8 mouse cellular contexts compared by ENCODE assay signal in genomic region chr7:24653681-24654080, GRCm38 (mm10). TPM values are rescaled to one million over a fixed set of nuclear protein-coding genes. Genes with fewer than 3 reads are reported as not detected.
DNase-seq lines count a peak whose midpoint lies in the region; ATAC-seq and TF ChIP-seq lines count a peak whose summit lies in the region.

No protein-coding gene starts in this region.

- no peak overlapping the region for H3K9ac ChIP-seq in kidney, embryonic 14.5 days (ENCODE audit: low read depth, low read length)
- H3K9ac ChIP-seq in MEL (ENCODE audit: control insufficient read depth, low read depth, low read length, poor library complexity, severe bottlenecking) = no peak overlapping the region
- H3K9ac ChIP-seq in limb, embryonic 14.5 days (ENCODE audit: low read depth, low read length, severe bottlenecking) = no peak overlapping the region

- H3K4me2 ChIP-seq in kidney, embryonic 14.5 days (replicated peaks; ENCODE audit: low read depth, low read length) = no peak overlapping the region
- no peak overlapping the region for H3K4me2 ChIP-seq in limb, embryonic 14.5 days (replicated peaks; ENCODE audit: low read depth, low read length, severe bottlenecking)

- H3K36me3 ChIP-seq in kidney, embryonic 14.5 days (ENCODE audit: control insufficient read depth, insufficient read depth, low read length) = no peaks in the 10 kb centered on the region
- H3K36me3 ChIP-seq in MEL (ENCODE audit: control insufficient read depth in 1 of 2, insufficient read depth in 2 of 2, low read length in 2 of 2) = no peaks in the 10 kb centered on the region
- no peaks in the 10 kb centered on the region for H3K36me3 ChIP-seq in limb, embryonic 14.5 days (ENCODE audit: control insufficient read depth, insufficient read depth, low read length)

- H3K4me1 ChIP-seq in kidney, embryonic 14.5 days (ENCODE audit: control insufficient read depth, insufficient read depth, low read length) = no peaks in the 10 kb centered on the region
- no peaks in the 10 kb centered on the region for H3K4me1 ChIP-seq in MEL (ENCODE audit: control insufficient read depth in 1 of 2, insufficient read depth in 2 of 2, low read length in 2 of 2)
- H3K4me1 ChIP-seq in limb, embryonic 14.5 days (ENCODE audit: control insufficient read depth, insufficient read depth, low read length) = no peaks in the 10 kb centered on the region
- no peaks in the 10 kb centered on the region for H3K4me1 ChIP-seq in olfactory bulb, adult 2 months (ENCODE audit: control insufficient read depth, insufficient read depth, low read length)

- TF ChIP-seq CTCF in MEL (IDR thresholded peaks at IDR 0.05 in 2 of 3, conservative IDR thresholded peaks at IDR 0.05 in 1 of 3; ENCODE audit: control insufficient read depth in 1 of 3, insufficient read depth in 1 of 3, low read depth in 2 of 3, low read length in 3 of 3, poor library complexity in 1 of 3, severe bottlenecking in 1 of 3) = peak; percentile 95 to 97 (median 97)
- TF ChIP-seq CTCF in olfactory bulb, adult 2 months (IDR thresholded peaks at IDR 0.05; ENCODE audit: insufficient read depth, low read depth, low read length) = peak; percentile 70; the same call in 1 of the 2 replicates

- no peak for ATAC-seq in kidney, embryonic 14.5 days (ENCODE audit: low FRiP score, low TSS enrichment)
- no peak for ATAC-seq in limb, embryonic 14.5 days (ENCODE audit: low FRiP score, low read depth)

- H3K27me3 ChIP-seq in kidney, embryonic 14.5 days (ENCODE audit: control insufficient read depth, insufficient read depth, low read length) = no peaks in the 10 kb centered on the region
- H3K27me3 ChIP-seq in MEL (ENCODE audit: control insufficient read depth in 1 of 2, insufficient read depth in 2 of 2, low read length in 2 of 2) = peaks cover 0 to under 1% of the 10 kb centered on the region in 2 experiments; a peak in 2 of 4 replicates
- no peaks in the 10 kb centered on the region for H3K27me3 ChIP-seq in limb, embryonic 14.5 days (ENCODE audit: control insufficient read depth, insufficient read depth, low read length)

- no peak overlapping the region for H3K4me3 ChIP-seq in kidney, embryonic 14.5 days (ENCODE audit: low read length)
- no peak overlapping the region for H3K4me3 ChIP-seq in MEL (ENCODE audit: control insufficient read depth in 1 of 2, insufficient read depth in 1 of 2, low read depth in 2 of 2, low read length in 2 of 2)
- no peak overlapping the region for H3K4me3 ChIP-seq in limb, embryonic 14.5 days (replicated peaks; ENCODE audit: low read length)
- H3K4me3 ChIP-seq in olfactory bulb, adult 2 months (ENCODE audit: insufficient read depth, low read depth, low read length) = no peak overlapping the region

- no peak for TF ChIP-seq EP300 in MEL (IDR thresholded peaks at IDR 0.05; ENCODE audit: low read depth in 1 of 2, low read length in 2 of 2)

- no peak for TF ChIP-seq POLR2A in MEL (IDR thresholded peaks at IDR 0.05; ENCODE audit: control insufficient read depth in 1 of 2, insufficient read depth in 1 of 2, low read depth in 1 of 2, low read length in 2 of 2, poor library complexity in 1 of 2)
- TF ChIP-seq POLR2A in limb, embryonic 14.5 days (IDR thresholded peaks at IDR 0.05; ENCODE audit: borderline replicate concordance, extremely low read depth, insufficient read depth, insufficient read length) = no peak
- no peak for TF ChIP-seq POLR2A in olfactory bulb, adult 2 months (IDR thresholded peaks at IDR 0.05; ENCODE audit: insufficient read depth, low read depth, low read length)

- H3K27ac ChIP-seq in kidney, embryonic 14.5 days (ENCODE audit: low read depth, low read length) = no peak overlapping the region
- H3K27ac ChIP-seq in MEL (ENCODE audit: control insufficient read depth, low read depth, low read length) = no peak overlapping the region
- no peak overlapping the region for H3K27ac ChIP-seq in limb, embryonic 14.5 days (replicated peaks; ENCODE audit: low read depth, low read length)
- H3K27ac ChIP-seq in olfactory bulb, adult 2 months (ENCODE audit: insufficient read depth, low read depth, low read length) = no peak overlapping the region

- no peaks in the 10 kb centered on the region for H3K79me2 ChIP-seq in MEL (ENCODE audit: control insufficient read depth, insufficient read depth, low read length, poor library complexity)

- no peaks in the 10 kb centered on the region for H3K9me3 ChIP-seq in kidney, embryonic 14.5 days (ENCODE audit: control insufficient read depth, low read length)
- H3K9me3 ChIP-seq in MEL (replicated peaks; ENCODE audit: insufficient read depth, low read length) = no peaks in the 10 kb centered on the region
- H3K9me3 ChIP-seq in limb, embryonic 14.5 days (ENCODE audit: control insufficient read depth, low read length) = no peaks in the 10 kb centered on the region

- intact Hi-C loops in heart, postnatal 36 days (cut with DNase I) = loop anchor here (1.0 kb wide), 1 partner anchor 52 kb away; no protein-coding TSS in a partner anchor

- peak; percentile 75 for TF ChIP-seq RAD21 in MEL (IDR thresholded peaks at IDR 0.05; ENCODE audit: low read depth, low read length)

- peak; percentile 74 for DNase-seq in kidney, adult 18-20 months
- DNase-seq in MEL (ENCODE audit: low read depth, low spot score) = peak; percentile 77
- peak; percentile 14 for DNase-seq in cerebellum, adult 9-11 months
- peak; percentile 60 to 71 for DNase-seq in heart, postnatal 36 days
- DNase-seq in limb, embryonic 14.5 days (ENCODE audit: low spot score) = peak; percentile 24
- DNase-seq in thymus, postnatal 25 days = peak; percentile 72

- 31% methylated on average over 7 of the region's 7 CpGs for WGBS in kidney, embryonic 14.5 days
- 26% methylated on average over 7 of the region's 7 CpGs for WGBS in limb, embryonic 14.5 days
- 25% methylated on average over 7 of the region's 7 CpGs for WGBS in olfactory bulb, adult 2 months

TF ChIP-seq in MEL, 35 proteins besides CTCF, POLR2A, EP300 and RAD21:
- TF ChIP-seq GATA1 (IDR thresholded peaks at IDR 0.05; ENCODE audit: low read depth, low read length) = no peak
- no peak for TF ChIP-seq USF2 (IDR thresholded peaks at IDR 0.05; ENCODE audit: borderline replicate concordance in 1 of 2, insufficient read depth in 1 of 2, low read depth in 1 of 2, low read length in 2 of 2)
- TF ChIP-seq ZC3H11A (IDR thresholded peaks at IDR 0.05; ENCODE audit: low read depth, low read length) = 0 out of 2 replicates have a peak, but pooled peaks have one; percentile 35
- TF ChIP-seq KAT2A (conservative IDR thresholded peaks at IDR 0.05; ENCODE audit: low read depth, low read length) = no peak
- peak; percentile 78 for TF ChIP-seq SMC3 (IDR thresholded peaks at IDR 0.05; ENCODE audit: low read depth, low read length)
- no peak for TF ChIP-seq MAX (IDR thresholded peaks at IDR 0.05; ENCODE audit: low read length)

RNA-seq across cellular contexts. Expression of gene Lypd3, which starts 17.3 kb away (rescaled TPM):
- polyA plus RNA-seq in kidney, embryonic 14.5 days (2014; fragmentation: Nextera tagmentation; extraction: Ambion mirVana) = 0.27 and 0.76 TPM in 2 replicates
- not detected in 2 replicates for total RNA-seq in MEL (2012; rRNA removed)
- polyA plus RNA-seq in MEL (2012; ENCODE audit: insufficient read depth in 1 of 2, insufficient read length in 2 of 2, low read depth in 1 of 2, low replicate concordance in 2 of 2, missing spikeins in 1 of 2) = not detected
- not detected for total RNA-seq in heart, postnatal 36 days (2021)
- polyA plus RNA-seq in limb, embryonic 14.5 days (2012; rRNA removed) = 24.8 and 30.4 TPM in 2 replicates
- 38.8 and 50.7 TPM in 2 replicates for polyA plus RNA-seq in limb, embryonic 14.5 days (2014; fragmentation: Nextera tagmentation; extraction: Ambion mirVana)
- not detected in 2 replicates for polyA plus RNA-seq in olfactory bulb, adult 2 months (2012; ENCODE audit: insufficient read depth, insufficient read length, low replicate concordance, missing spikeins)

RNA-seq across cellular contexts. Expression of gene Tex101, which starts 22.8 kb away (rescaled TPM):
- not detected in 2 replicates for polyA plus RNA-seq in kidney, embryonic 14.5 days (2014; fragmentation: Nextera tagmentation; extraction: Ambion mirVana)
- 0.15 TPM in 1 of 2 replicates, not detected in the other for total RNA-seq in MEL (2012; rRNA removed)
- under 1 TPM in 1 of 2 experiments, not detected in 1; 0.08 TPM for polyA plus RNA-seq in MEL (2012; ENCODE audit: insufficient read depth in 1 of 2, insufficient read length in 2 of 2, low read depth in 1 of 2, low replicate concordance in 2 of 2, missing spikeins in 1 of 2)
- total RNA-seq in heart, postnatal 36 days (2021) = not detected
- polyA plus RNA-seq in limb, embryonic 14.5 days (2012; rRNA removed) = not detected in 2 replicates
- not detected in 2 replicates for polyA plus RNA-seq in limb, embryonic 14.5 days (2014; fragmentation: Nextera tagmentation; extraction: Ambion mirVana)
- polyA plus RNA-seq in olfactory bulb, adult 2 months (2012; ENCODE audit: insufficient read depth, insufficient read length, low replicate concordance, missing spikeins) = not detected in 2 replicates

RNA-seq across cellular contexts. Expression of gene Phldb3, which starts 43.1 kb away (rescaled TPM):
- polyA plus RNA-seq in kidney, embryonic 14.5 days (2014; fragmentation: Nextera tagmentation; extraction: Ambion mirVana) = 0.24 and 0.32 TPM in 2 replicates
- 6.0 and 6.4 TPM in 2 replicates for total RNA-seq in MEL (2012; rRNA removed)
- polyA plus RNA-seq in MEL (2012; ENCODE audit: insufficient read depth in 1 of 2, insufficient read length in 2 of 2, low read depth in 1 of 2, low replicate concordance in 2 of 2, missing spikeins in 1 of 2) = 10 to 100 TPM in 1 of 2 experiments, not detected in 1; 10.8 TPM
- total RNA-seq in heart, postnatal 36 days (2021) = under 1 TPM; 0.36 to 0.89 TPM
- polyA plus RNA-seq in limb, embryonic 14.5 days (2012; rRNA removed) = 4.1 and 5.5 TPM in 2 replicates
- 0.70 and 1.2 TPM in 2 replicates for polyA plus RNA-seq in limb, embryonic 14.5 days (2014; fragmentation: Nextera tagmentation; extraction: Ambion mirVana)
- polyA plus RNA-seq in olfactory bulb, adult 2 months (2012; ENCODE audit: insufficient read depth, insufficient read length, low replicate concordance, missing spikeins) = not detected in 2 replicates

RNA-seq across cellular contexts. Expression of gene BC049730, which starts 55.4 kb away (rescaled TPM):
- polyA plus RNA-seq in kidney, embryonic 14.5 days (2014; fragmentation: Nextera tagmentation; extraction: Ambion mirVana) = not detected in 2 replicates
- not detected in 2 replicates for total RNA-seq in MEL (2012; rRNA removed)
- not detected for polyA plus RNA-seq in MEL (2012; ENCODE audit: insufficient read depth in 1 of 2, insufficient read length in 2 of 2, low read depth in 1 of 2, low replicate concordance in 2 of 2, missing spikeins in 1 of 2)
- not detected for total RNA-seq in heart, postnatal 36 days (2021)
- not detected in 2 replicates for polyA plus RNA-seq in limb, embryonic 14.5 days (2012; rRNA removed)
- polyA plus RNA-seq in limb, embryonic 14.5 days (2014; fragmentation: Nextera tagmentation; extraction: Ambion mirVana) = not detected in 2 replicates
- polyA plus RNA-seq in olfactory bulb, adult 2 months (2012; ENCODE audit: insufficient read depth, insufficient read length, low replicate concordance, missing spikeins) = not detected in 2 replicates

Comparison
In these comparisons a context has a peak if more than half of its experiments do, and no peak if none do; other contexts are left out.
1. DNase-seq: peak in every context shown above with its lines; median percentile 77 in MEL; 74 in kidney, adult 18-20 months; 72 in thymus, postnatal 25 days; 66 in heart, postnatal 36 days; 24 in limb, embryonic 14.5 days; 14 in cerebellum, adult 9-11 months.
2. RNA of gene Lypd3, which starts 17.3 kb away (polyA plus RNA-seq): 24.8 to 50.7 TPM in limb, embryonic 14.5 days; 0.27 to 0.76 TPM in kidney, embryonic 14.5 days, not detected in MEL and not detected in olfactory bulb, adult 2 months; every median in the first group is over 10 times any median in the second.